8 mouse cellular contexts compared by ENCODE assay signal in genomic region chr7:132735145-132735544, GRCm38 (mm10).
DNase-seq lines count a peak whose midpoint lies in the region; ATAC-seq and TF ChIP-seq lines count a peak whose summit lies in the region.

No protein-coding gene starts in this region.

- DNase-seq in gastrocnemius, adult 18-20 months (ENCODE audit: low spot score): peak; percentile 61
- DNase-seq in gastrocnemius, adult 8-10 months (ENCODE audit: low spot score in 2 of 2): no peak
- peak; percentile 98 for DNase-seq in heart, adult 11 months
- DNase-seq in kidney, postnatal 0 days (ENCODE audit: low spot score): peak; percentile 78

- no peaks in the 10 kb centered on the region for H3K9me3 ChIP-seq in kidney, postnatal 0 days (replicated peaks; ENCODE audit: low read length)
- H3K9me3 ChIP-seq in megakaryocyte, embryonic 14.5 days: no peaks in the 10 kb centered on the region
- H3K9me3 ChIP-seq in hindbrain, embryonic 16.5 days (ENCODE audit: control insufficient read depth, low read length): no peaks in the 10 kb centered on the region

- H3K27me3 ChIP-seq in kidney, postnatal 0 days (ENCODE audit: insufficient read depth, low read length): no peaks in the 10 kb centered on the region
- no peaks in the 10 kb centered on the region for H3K27me3 ChIP-seq in megakaryocyte, embryonic 14.5 days (replicated peaks)
- no peaks in the 10 kb centered on the region for H3K27me3 ChIP-seq in hindbrain, embryonic 16.5 days (replicated peaks; ENCODE audit: control insufficient read depth, insufficient read depth, low read length)

- peak; percentile 65 for TF ChIP-seq CTCF in kidney, postnatal 0 days (IDR thresholded peaks at IDR 0.05; ENCODE audit: low read depth)

- peaks cover 15% of the 10 kb centered on the region for H3K4me1 ChIP-seq in kidney, postnatal 0 days (replicated peaks; ENCODE audit: insufficient read depth, low read length)
- peaks cover 100% of the 10 kb centered on the region for H3K4me1 ChIP-seq in megakaryocyte, embryonic 14.5 days
- peaks cover 45% of the 10 kb centered on the region for H3K4me1 ChIP-seq in hindbrain, embryonic 16.5 days (ENCODE audit: control insufficient read depth, insufficient read depth, low read depth, low read length)

- H3K9ac ChIP-seq in kidney, postnatal 0 days (ENCODE audit: low read depth, low read length): no peak overlapping the region
- no peak overlapping the region for H3K9ac ChIP-seq in hindbrain, embryonic 16.5 days (ENCODE audit: low read depth, low read length)

- 45% methylated on average over 5 of the region's 5 CpGs for WGBS in kidney, postnatal 0 days
- WGBS in hindbrain, embryonic 16.5 days: 75% methylated on average over 5 of the region's 5 CpGs

- no peak overlapping the region for H3K4me2 ChIP-seq in kidney, postnatal 0 days (ENCODE audit: low read length)
- H3K4me2 ChIP-seq in hindbrain, embryonic 16.5 days (ENCODE audit: low read length): no peak overlapping the region

- ATAC-seq in activated CD4-positive, CD25-positive, alpha-beta regulatory T cell, adult 4 months: peak; percentile 98
- ATAC-seq in kidney, postnatal 0 days (replicated peaks; ENCODE audit: low FRiP score, low read depth): 0 out of 2 replicates have a peak, but pooled peaks have one; percentile 19
- ATAC-seq in erythroid progenitor cell, adult 5-6 weeks (replicated peaks; ENCODE audit: low FRiP score, poor library complexity, severe bottlenecking): no peak
- ATAC-seq in hindbrain, embryonic 16.5 days: no peak

- no peaks in the 10 kb centered on the region for H3K36me3 ChIP-seq in kidney, postnatal 0 days (ENCODE audit: insufficient read depth, low read length)
- peaks cover 87% of the 10 kb centered on the region for H3K36me3 ChIP-seq in megakaryocyte, embryonic 14.5 days (replicated peaks; ENCODE audit: low read length)
- no peaks in the 10 kb centered on the region for H3K36me3 ChIP-seq in hindbrain, embryonic 16.5 days (ENCODE audit: control insufficient read depth, insufficient read depth, low read length)

- H3K27ac ChIP-seq in kidney, postnatal 0 days: peak overlapping the region; percentile 33
- H3K27ac ChIP-seq in hindbrain, embryonic 16.5 days (ENCODE audit: low read depth, low read length): no peak overlapping the region

- no peak overlapping the region for H3K4me3 ChIP-seq in kidney, postnatal 0 days (replicated peaks; ENCODE audit: low read depth, low read length)
- peak overlapping the region; percentile 75 for H3K4me3 ChIP-seq in megakaryocyte, embryonic 14.5 days (replicated peaks)
- H3K4me3 ChIP-seq in hindbrain, embryonic 16.5 days (ENCODE audit: low read length): no peak overlapping the region

Comparison
In these comparisons a context has a peak if more than half of its experiments do, and no peak if none do; other contexts are left out.
1. DNase-seq: peak in gastrocnemius, adult 18-20 months (single experiment), heart, adult 11 months (single experiment) and kidney, postnatal 0 days (single experiment); none in gastrocnemius, adult 8-10 months (0 of 2).
2. ATAC-seq: peak in activated CD4-positive, CD25-positive, alpha-beta regulatory T cell, adult 4 months (single experiment) and kidney, postnatal 0 days (single experiment); none in erythroid progenitor cell, adult 5-6 weeks (single experiment) and hindbrain, embryonic 16.5 days (single experiment).